Mouse (Mus musculus) gastrocnemius, postnatal 14 days (tissue): ENCODE results near the gene Parp6. TPM values are rescaled to one million over a fixed set of nuclear protein-coding genes. Genes with fewer than 3 reads are reported as not detected.

Experiments used
- DNase-seq: peaks from one replicate; pipeline ENCODE4 v3.0.0; 2021; ENCODE audit warnings: mixed read lengths
- intact Hi-C: fragments of 180-260 bp; cut with DNase I; formaldehyde crosslinking; loops from one replicate; pipeline ENCODE4 v1.15.1; 2025; ENCODE audit warnings: low total_unique reads
- total RNA-seq, 2 experiments: library from RNA; stranded (reverse); gene quantifications; 2 replicates each; pipeline ENCODE4 v1.2.3; 2021

Parp6 gene
- total RNA-seq, 2 experiments from 2014 or later: 12.3 to 13.8 TPM

- intact Hi-C loops: no loop called here
- DNase-seq: no peak
Measured at GRCm38 (mm10) chr9:59654450-59654983, 37.4 kb downstream of the Parp6 start.

GRCm38 (mm10) chr9:59655958-59656634 is 39.0 kb downstream of the Parp6 start, which contains the start of gene Pkm:
TSS of gene Pkm (plus strand) at chr9:59656368.
- peak; percentile 94 for DNase-seq
- intact Hi-C loops: no loop called here

GRCm38 (mm10) chr9:59656635-59657617 is 39.8 kb downstream of the Parp6 start:
- peak; percentile 81 for DNase-seq
- intact Hi-C loops: no loop called here

- intact Hi-C loops: no loop called here
- no peak for DNase-seq
Measured at GRCm38 (mm10) chr9:59658146-59658545, 41.1 kb downstream of the Parp6 start.

GRCm38 (mm10) chr9:59659036-59660026 is 42.2 kb downstream of the Parp6 start:
- intact Hi-C loops: no loop called here

GRCm38 (mm10) chr9:59660421-59660820 is 43.3 kb downstream of the Parp6 start:
- intact Hi-C loops: no loop called here

More at GRCm38 (mm10) chr9:59659036-59660026, 42.2 kb downstream of the Parp6 start:
- DNase-seq: peak; percentile 88

GRCm38 (mm10) chr9:59661298-59661975 is 44.4 kb downstream of the Parp6 start:
- intact Hi-C loops: no loop called here
- no peak for DNase-seq

More at GRCm38 (mm10) chr9:59660421-59660820, 43.3 kb downstream of the Parp6 start:
- DNase-seq: peak; percentile 77

- intact Hi-C loops: no loop called here
- no peak for DNase-seq
Measured at GRCm38 (mm10) chr9:59663226-59663625, 46.1 kb downstream of the Parp6 start.

- intact Hi-C loops: no loop called here
- no peak for DNase-seq
Measured at GRCm38 (mm10) chr9:59663957-59664356, 46.9 kb downstream of the Parp6 start.

- intact Hi-C loops: no loop called here
- no peak for DNase-seq
Measured at GRCm38 (mm10) chr9:59664664-59665256, 47.7 kb downstream of the Parp6 start.

- DNase-seq: no peak
- intact Hi-C loops: no loop called here
Measured at GRCm38 (mm10) chr9:59666016-59666415, 48.9 kb downstream of the Parp6 start.

- no peak for DNase-seq
- intact Hi-C loops: no loop called here
Measured at GRCm38 (mm10) chr9:59666813-59667212, 49.7 kb downstream of the Parp6 start.

GRCm38 (mm10) chr9:59667250-59667649 is 50.2 kb downstream of the Parp6 start:
- no peak for DNase-seq
- intact Hi-C loops: no loop called here

- intact Hi-C loops: no loop called here
- no peak for DNase-seq
Measured at GRCm38 (mm10) chr9:59667904-59668303, 50.8 kb downstream of the Parp6 start.

- intact Hi-C loops: no loop called here
- no peak for DNase-seq
Measured at GRCm38 (mm10) chr9:59668473-59668872, 51.4 kb downstream of the Parp6 start.

- intact Hi-C loops: no loop called here
- DNase-seq: no peak
Measured at GRCm38 (mm10) chr9:59669172-59669571, 52.1 kb downstream of the Parp6 start.

GRCm38 (mm10) chr9:59672195-59672894 is 55.3 kb downstream of the Parp6 start:
- DNase-seq: peak; percentile 57
- intact Hi-C loops: loop anchor here (10.0 kb wide), 1 partner anchor 48 kb away; no protein-coding TSS in a partner anchor
